Mouse (Mus musculus) MEL (cell line): ENCODE measurements around the gene Cct7. TPM values are rescaled to one million over a fixed set of nuclear protein-coding genes. Genes with fewer than 3 reads are reported as not detected.
"Not testable (repeated sequence)": the region's sequence is repeated elsewhere in the genome, so short reads cannot be mapped to it uniquely, and the experiment has no call there.

Experiments
- DNase-seq: peaks from one replicate; pipeline ENCODE4 v3.0.0; 2011; ENCODE audit warnings: low read depth, low spot score
- H3K27ac ChIP-seq: 2 replicates; pipeline ENCODE4 v1.5.1; 2012; ENCODE audit warnings: low read depth, mild to moderate bottlenecking, control low read depth, low read length, moderate library complexity; ENCODE audit not compliant: control insufficient read depth
- H3K27me3 ChIP-seq, 2 experiments: fragments of 150-350 bp in 1 of 2; sonication (generic) in 1 of 2; 2 replicates each; pipeline ENCODE4 v1.6.1; 2012; ENCODE audit warnings: low read length in 2 of 2, mild to moderate bottlenecking in 2 of 2, improper control_type of control experiment in 1 of 2, moderate library complexity in 1 of 2; ENCODE audit not compliant: insufficient read depth in 2 of 2, control insufficient read depth in 1 of 2
- H3K36me3 ChIP-seq, 2 experiments: 2 replicates each; pipeline ENCODE4 v1.6.1; 2012 to 2014; ENCODE audit warnings: low read length in 2 of 2, improper control_type of control experiment in 1 of 2, inconsistent platforms in 1 of 2, mild to moderate bottlenecking in 1 of 2; ENCODE audit not compliant: insufficient read depth in 2 of 2, control insufficient read depth in 1 of 2
- H3K4me1 ChIP-seq, 2 experiments: fragments of 150-350 bp in 1 of 2; sonication (generic) in 1 of 2; 2 replicates each; pipeline ENCODE4 v1.6.1; 2012; ENCODE audit warnings: low read length in 2 of 2, improper control_type of control experiment in 1 of 2, mild to moderate bottlenecking in 1 of 2; ENCODE audit not compliant: insufficient read depth in 2 of 2, control insufficient read depth in 1 of 2
- H3K4me3 ChIP-seq, 2 experiments: fragments of 150-350 bp in 1 of 2; sonication (generic) in 1 of 2; 2 replicates each; pipeline ENCODE4 v1.5.1; 2012; ENCODE audit warnings: low read depth in 2 of 2, low read length in 2 of 2, mild to moderate bottlenecking in 2 of 2, moderate library complexity in 2 of 2, control low read depth in 1 of 2, improper control_type of control experiment in 1 of 2; ENCODE audit not compliant: control insufficient read depth in 1 of 2, insufficient read depth in 1 of 2
- H3K79me2 ChIP-seq: 2 replicates; pipeline ENCODE4 v1.6.1; 2012; ENCODE audit warnings: mild to moderate bottlenecking, low read length, moderate library complexity; ENCODE audit not compliant: control insufficient read depth, poor library complexity, insufficient read depth
- H3K9ac ChIP-seq: 2 replicates; pipeline ENCODE4 v1.6.1; 2012; ENCODE audit warnings: low read depth, mild to moderate bottlenecking, control low read depth, low read length, moderate library complexity; ENCODE audit not compliant: control insufficient read depth, poor library complexity, severe bottlenecking
- H3K9me3 ChIP-seq: fragments of 150-350 bp; sonication (generic); replicated peaks from 2 replicates; pipeline ENCODE4 v1.6.1; 2012; ENCODE audit warnings: mild to moderate bottlenecking, low read length, improper control_type of control experiment, moderate library complexity; ENCODE audit not compliant: insufficient read depth
- BHLHE40 ChIP-seq: IDR thresholded peaks from 2 replicates; pipeline ENCODE4 v1.6.1; 2012; ENCODE audit warnings: low read depth, mild to moderate bottlenecking, inconsistent platforms, low read length, improper control_type of control experiment, borderline replicate concordance
- CHD1 ChIP-seq: IDR thresholded peaks from 2 replicates; pipeline ENCODE4 v1.6.1; 2012; ENCODE audit warnings: low read depth, mild to moderate bottlenecking, inconsistent platforms, low read length, improper control_type of control experiment
- ETS1 ChIP-seq: IDR thresholded peaks from 2 replicates; pipeline ENCODE4 v1.6.1; 2012; ENCODE audit warnings: low read depth, mild to moderate bottlenecking, inconsistent platforms, low read length, improper control_type of control experiment, moderate library complexity
- KAT2A ChIP-seq: conservative IDR thresholded peaks from 2 replicates; pipeline ENCODE4 v1.6.1; 2012; ENCODE audit warnings: low read depth, low read length, improper control_type of control experiment, inconsistent platforms
- MEF2A ChIP-seq: IDR thresholded peaks from 2 replicates; pipeline ENCODE4 v1.6.1; 2014; ENCODE audit warnings: low read depth, mild to moderate bottlenecking, inconsistent platforms, low read length, improper control_type of control experiment; ENCODE audit not compliant: poor library complexity, insufficient replicate concordance, severe bottlenecking; ENCODE audit errors: extremely low read depth
- MYC ChIP-seq: IDR thresholded peaks from 2 replicates; pipeline ENCODE4 v1.6.1; 2011; ENCODE audit warnings: low read depth, mild to moderate bottlenecking, low read length, improper control_type of control experiment, moderate library complexity
- NELFE ChIP-seq: IDR thresholded peaks from 2 replicates; pipeline ENCODE4 v1.6.1; 2011; ENCODE audit warnings: low read depth, low read length, improper control_type of control experiment
- POLR2A ChIP-seq, 2 experiments: IDR thresholded peaks; 2 replicates each; pipeline ENCODE4 v1.6.1; 2011 to 2012; ENCODE audit warnings: low read length in 2 of 2, mild to moderate bottlenecking in 2 of 2, control low read depth in 1 of 2, improper control_type of control experiment in 1 of 2, low read depth in 1 of 2, moderate library complexity in 1 of 2; ENCODE audit not compliant: control insufficient read depth in 1 of 2, insufficient read depth in 1 of 2, poor library complexity in 1 of 2
- SIN3A ChIP-seq: IDR thresholded peaks from 2 replicates; pipeline ENCODE4 v1.6.1; 2012; ENCODE audit warnings: low read length, improper control_type of control experiment, inconsistent platforms
- TAL1 ChIP-seq: IDR thresholded peaks from 2 replicates; pipeline ENCODE4 v1.6.1; 2012; ENCODE audit warnings: mild to moderate bottlenecking, inconsistent platforms, low read length, moderate library complexity, mixed read lengths
- TBP ChIP-seq: IDR thresholded peaks from 2 replicates; pipeline ENCODE4 v1.8.0; 2011; ENCODE audit warnings: low read depth, low read length, improper control_type of control experiment
- TCF12 ChIP-seq: IDR thresholded peaks from 2 replicates; pipeline ENCODE4 v1.6.1; 2014; ENCODE audit warnings: low read depth, mild to moderate bottlenecking, inconsistent platforms, low read length, improper control_type of control experiment, moderate library complexity
- UBTF ChIP-seq: IDR thresholded peaks from 2 replicates; pipeline ENCODE4 v1.6.1; 2012; ENCODE audit warnings: low read depth, mild to moderate bottlenecking, inconsistent platforms, low read length, improper control_type of control experiment, moderate library complexity, borderline replicate concordance; ENCODE audit not compliant: insufficient read depth
- USF2 ChIP-seq, 2 experiments: IDR thresholded peaks; 2 replicates each; pipeline ENCODE4 v1.6.1; 2011 to 2012; ENCODE audit warnings: improper control_type of control experiment in 2 of 2, low read length in 2 of 2, borderline replicate concordance in 1 of 2, inconsistent platforms in 1 of 2, low read depth in 1 of 2, mild to moderate bottlenecking in 1 of 2; ENCODE audit not compliant: insufficient read depth in 1 of 2
- ZKSCAN1 ChIP-seq: IDR thresholded peaks from 2 replicates; pipeline ENCODE4 v1.6.1; 2012; ENCODE audit warnings: low read depth, mild to moderate bottlenecking, inconsistent platforms, low read length, improper control_type of control experiment, moderate library complexity
- ZMIZ1 ChIP-seq: IDR thresholded peaks from 2 replicates; pipeline ENCODE4 v1.6.1; 2012; ENCODE audit warnings: low read depth, mild to moderate bottlenecking, inconsistent platforms, low read length, improper control_type of control experiment, moderate library complexity
- ZNF384 ChIP-seq: IDR thresholded peaks from 2 replicates; pipeline ENCODE4 v1.6.1; 2012; ENCODE audit warnings: low read depth, mild to moderate bottlenecking, inconsistent platforms, low read length, improper control_type of control experiment
- polyA plus RNA-seq, 2 experiments: library from polyadenylated mRNA; stranded (reverse) in 1 of 2; unstranded in 1 of 2; fragments of >175 nt in 1 of 2; fragments of >200 nt in 1 of 2; gene quantifications; 2 replicates each; pipeline versions ENCODE4 v1.2.1 to v1.2.4; 2012; ENCODE audit warnings: low replicate concordance in 2 of 2, low read depth in 1 of 2; ENCODE audit not compliant: insufficient read length in 2 of 2, insufficient read depth in 1 of 2, missing spikeins in 1 of 2
- total RNA-seq: library from RNA; depleted of rRNA; stranded (reverse); fragments of 300-350 nt; gene quantifications from 2 replicates; pipeline ENCODE4 v1.2.3, GENCODE M21; 2012

Cct7 gene
- total and polyA plus RNA-seq, 3 experiments, result 222 to 660 (median 660) TPM

- TF ChIP-seq TCF12 (no peak), SIN3A (no peak)
- H3K9ac ChIP-seq, result no peak overlapping the region
- DNase-seq, result no peak
- H3K4me1 ChIP-seq, result peaks cover 0 to 4% of the 10 kb centered on the region in 2 experiments; a peak in 1 of 4 replicates
- no peaks in the 10 kb centered on the region for H3K27me3 ChIP-seq
- 0 out of 2 replicates have a peak, but pooled peaks cover 1% of the 10 kb centered on the region for H3K79me2 ChIP-seq
- H3K4me3 ChIP-seq, result no peak overlapping the region
- peaks cover 2 to 7% of the 10 kb centered on the region in 2 experiments; a peak in 3 of 4 replicates for H3K36me3 ChIP-seq
- H3K27ac ChIP-seq, result no peak overlapping the region
- no peaks in the 10 kb centered on the region for H3K9me3 ChIP-seq
Measured at GRCm38 (mm10) chr6:85445286-85445685, 6.0 kb upstream of the Cct7 start.

GRCm38 (mm10) chr6:85447351-85447750, 4.0 kb upstream of the Cct7 start:
- Histone ChIP-seq H3K36me3 (peaks cover 3 to 7% of the 10 kb centered on the region in 2 experiments; a peak in 3 of 4 replicates), H3K9ac (no peak overlapping the region), H3K9me3 (no peaks in the 10 kb centered on the region), H3K79me2 (peaks cover 11% of the 10 kb centered on the region), H3K4me3 (no peak overlapping the region), H3K27me3 (no peaks in the 10 kb centered on the region), H3K27ac (no peak overlapping the region), H3K4me1 (peaks cover 0 to 6% of the 10 kb centered on the region in 2 experiments; a peak in 1 of 4 replicates)
- no peak for DNase-seq
- TF ChIP-seq POLR2A (IDR thresholded peaks at IDR 0.05; ENCODE audit: control insufficient read depth in 1 of 2, insufficient read depth in 1 of 2, low read depth in 1 of 2, low read length in 2 of 2, poor library complexity in 1 of 2), result peak in 1 of 2 experiments; percentile 36; a peak in 2 of 4 replicates
- no peak for TF ChIP-seq BHLHE40

DNA sequence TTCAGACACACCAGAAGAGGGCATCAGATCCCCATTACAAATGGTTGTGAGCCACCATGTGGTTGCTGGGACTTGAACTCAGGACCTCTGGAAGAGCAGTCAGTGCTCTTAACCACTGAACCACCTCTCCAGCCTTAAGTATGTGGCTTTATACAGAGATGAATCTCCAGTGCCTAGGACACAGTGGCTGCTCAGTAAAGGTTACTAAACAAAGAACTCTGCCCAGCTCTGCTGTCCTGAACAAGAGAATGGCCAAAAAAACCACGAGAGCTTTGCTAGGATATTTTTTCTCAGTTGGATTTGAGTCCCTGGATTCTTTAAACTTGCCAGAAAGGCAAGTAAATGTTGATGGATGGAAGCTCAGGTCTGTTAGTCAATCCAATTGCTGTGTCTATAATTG, 1.2 kb upstream of the Cct7 start:
- Histone ChIP-seq H3K9ac (peak overlapping the region; percentile 76), H3K36me3 (peaks cover 4 to 24% of the 10 kb centered on the region in 2 experiments), H3K79me2 (peaks cover 39% of the 10 kb centered on the region), H3K4me3 (peak overlapping the region; percentile 39 to 49; a peak in 3 of 4 replicates), H3K4me1 (peaks cover 6 to 14% of the 10 kb centered on the region in 2 experiments; a peak in 2 of 4 replicates)
- peak; percentile 81 for TF ChIP-seq TBP
- H3K27ac ChIP-seq, H3K9me3 ChIP-seq, H3K27me3 ChIP-seq: not testable (repeated sequence)
- peak; percentile 24 for DNase-seq

GRCm38 (mm10) chr6:85451664-85452410, 523 bp downstream of the Cct7 start, which contains the start of gene Pradc1:
Pradc1 (minus strand) TSS chr6:85451970.
- no peaks in the 10 kb centered on the region for H3K27me3 ChIP-seq
- peaks cover 55% of the 10 kb centered on the region for H3K79me2 ChIP-seq
- TF ChIP-seq ZNF384 (no peak), MEF2A (no peak), MYC (peak; percentile 96), TBP (peak; percentile 96), ETS1 (no peak), CHD1 (0 out of 2 replicates have a peak, but pooled peaks have one; percentile 77), NELFE (peak; percentile 93), UBTF (0 out of 2 replicates have a peak, but pooled peaks have one; percentile 10), ZKSCAN1 (no peak), TAL1 (no peak), USF2 (IDR thresholded peaks at IDR 0.05; ENCODE audit: borderline replicate concordance in 1 of 2, insufficient read depth in 1 of 2, low read depth in 1 of 2, low read length in 2 of 2) (no peak), ZMIZ1 (peak; percentile 94), KAT2A (peak; percentile 72)

More at GRCm38 (mm10) chr6:85451664-85452410, 523 bp downstream of the Cct7 start, which contains the start of gene Pradc1:
- Histone ChIP-seq H3K27ac (peak within 1 kb of the TSS; percentile 88), H3K4me1 (peaks cover 8 to 24% of the 10 kb centered on the region in 2 experiments; a peak in 2 of 4 replicates), H3K9me3 (no peaks in the 10 kb centered on the region), H3K36me3 (peaks cover 2 to 40% of the 10 kb centered on the region in 2 experiments), H3K9ac (peak within 1 kb of the TSS; percentile 82), H3K4me3 (peak within 1 kb of the TSS; percentile 74 to 92)
- DNase-seq, result peak; percentile 99
